Mouse (Mus musculus) right cerebral cortex, postnatal 36 days (tissue): ENCODE measurements around the gene Slc25a4.
"Not testable (repeated sequence)": the region's sequence is repeated elsewhere in the genome, so short reads cannot be mapped to it uniquely, and the experiment has no call there.

Experiments
- DNase-seq, 2 experiments: peaks; one replicate each; pipeline ENCODE4 v3.0.0; 2022; ENCODE audit warnings: low spot score in 2 of 2, mixed read lengths in 1 of 2

Slc25a4 gene

DNA sequence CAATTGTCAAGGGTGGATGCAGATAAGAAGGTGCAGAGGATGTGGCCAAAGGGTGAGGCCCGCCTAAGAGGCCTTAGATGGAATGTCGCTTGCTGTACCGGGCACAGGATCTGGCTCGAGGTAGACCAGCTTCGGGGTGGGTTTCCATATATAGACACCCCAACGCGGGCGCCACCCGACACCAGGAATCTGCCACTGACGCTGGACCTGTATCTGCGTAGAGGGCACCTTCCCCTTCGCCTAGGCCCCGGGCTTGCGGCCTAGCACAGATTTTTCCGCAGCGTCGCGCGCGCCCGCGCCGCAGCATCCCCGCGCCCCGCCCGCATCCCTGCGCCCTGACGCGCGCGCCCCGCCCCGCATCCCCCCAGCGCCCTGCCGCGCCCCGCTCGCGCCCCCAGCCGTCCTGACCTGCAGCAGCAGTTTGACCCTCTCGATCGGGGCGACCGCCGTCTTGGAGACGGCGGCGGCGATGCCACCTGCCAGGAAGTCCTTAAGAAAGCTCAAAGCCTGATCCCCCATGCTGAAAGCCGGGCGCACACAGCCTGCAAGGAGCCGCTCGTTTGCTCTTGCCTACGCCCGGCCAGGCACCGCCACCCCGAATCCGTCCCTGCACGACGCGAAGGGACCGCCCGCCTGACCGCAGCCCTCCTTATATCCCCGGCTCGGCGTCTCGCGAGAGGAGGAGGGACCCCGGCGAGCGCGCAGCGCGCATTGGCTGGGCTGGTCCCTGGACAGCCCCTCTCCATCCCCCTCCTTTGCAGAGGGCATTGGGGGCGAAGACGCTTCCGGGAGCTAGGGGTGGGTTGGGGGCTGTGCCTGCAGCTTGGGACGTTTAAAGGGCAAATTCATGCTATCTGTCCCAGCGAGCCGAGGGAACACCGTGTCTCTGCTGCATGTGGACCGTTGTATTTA is at the start of gene Slc25a4:
Gene Slc25a4, minus strand, starts transcription at position 881 of the 912 bp plus-strand sequence.
- peak; percentile 93 to 94 for DNase-seq

DNA sequence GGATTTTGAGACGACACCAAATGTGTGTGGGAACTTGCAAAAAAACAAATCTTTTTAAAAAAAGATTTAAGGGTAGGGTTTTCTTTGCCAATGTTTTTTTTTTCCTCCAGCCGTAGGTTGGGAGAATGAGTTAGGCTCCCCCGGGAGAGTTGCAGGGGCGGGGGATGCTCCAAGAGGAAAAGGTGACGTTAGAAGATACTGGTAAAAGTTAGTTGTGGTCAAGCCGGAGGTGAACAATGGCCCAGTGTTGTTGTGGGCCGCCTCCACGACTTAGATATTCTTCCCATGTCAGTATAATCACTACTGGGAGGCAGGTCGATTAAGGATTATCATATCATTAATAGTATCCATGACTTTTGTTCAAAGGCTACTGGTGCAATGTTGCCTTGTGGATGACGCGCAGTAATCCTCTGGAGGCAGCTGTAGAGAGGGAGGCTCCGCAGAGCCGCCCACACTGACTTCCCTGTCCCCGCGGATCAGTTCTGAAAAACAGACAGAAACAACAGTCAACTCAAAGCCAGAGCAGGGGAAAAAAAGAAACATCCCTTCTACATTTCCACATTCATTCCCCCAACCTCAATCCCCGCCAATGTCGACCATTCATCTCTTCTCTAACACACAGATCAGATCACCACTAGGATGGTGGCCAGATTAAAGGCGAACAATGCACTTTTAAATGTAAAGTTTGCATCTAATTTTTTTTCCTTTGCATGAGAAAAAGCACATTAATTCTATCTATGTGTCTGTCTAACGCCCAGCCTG is 47.0 kb upstream of the Slc25a4 start:
- DNase-seq, result no peak

DNA sequence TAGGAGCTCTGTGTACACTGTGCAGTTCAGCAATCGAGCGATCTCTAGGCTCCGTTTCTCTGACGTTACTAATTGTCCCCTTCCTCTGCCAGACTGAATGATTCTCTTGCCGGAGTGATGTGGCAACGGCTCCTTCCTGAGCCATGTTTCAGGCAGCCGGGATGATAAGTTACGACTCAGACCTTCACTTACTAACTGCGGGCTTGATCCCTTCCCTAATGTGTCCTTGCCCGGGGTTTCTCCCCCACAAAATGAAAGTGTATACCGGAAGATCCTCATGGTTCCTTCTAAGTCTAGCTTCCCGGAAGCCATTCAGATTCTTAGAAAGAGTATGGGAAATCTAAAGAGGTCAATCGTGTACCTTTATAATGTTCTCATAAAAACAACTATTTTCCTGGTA is 41.4 kb upstream of the Slc25a4 start:
- no peak for DNase-seq

DNA sequence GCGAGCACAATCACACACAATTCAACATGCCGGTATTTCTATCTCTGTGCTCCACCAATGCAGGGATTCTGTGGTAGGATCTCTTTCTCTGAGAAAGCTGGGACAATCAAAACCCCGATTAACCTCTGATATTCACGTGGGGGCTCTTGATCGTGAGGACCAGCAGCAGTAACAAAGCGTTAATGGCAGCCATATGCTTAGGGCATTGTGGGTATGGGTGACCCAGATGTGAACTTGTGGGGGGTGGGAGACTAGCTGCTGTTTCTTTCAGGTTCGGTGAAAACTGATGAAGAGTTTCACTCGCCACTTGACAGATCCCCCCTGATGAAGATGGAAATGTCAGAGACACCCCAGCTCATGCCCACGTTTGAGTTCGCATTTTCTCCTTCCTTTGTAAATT is 40.5 kb upstream of the Slc25a4 start:
- no peak for DNase-seq

DNA sequence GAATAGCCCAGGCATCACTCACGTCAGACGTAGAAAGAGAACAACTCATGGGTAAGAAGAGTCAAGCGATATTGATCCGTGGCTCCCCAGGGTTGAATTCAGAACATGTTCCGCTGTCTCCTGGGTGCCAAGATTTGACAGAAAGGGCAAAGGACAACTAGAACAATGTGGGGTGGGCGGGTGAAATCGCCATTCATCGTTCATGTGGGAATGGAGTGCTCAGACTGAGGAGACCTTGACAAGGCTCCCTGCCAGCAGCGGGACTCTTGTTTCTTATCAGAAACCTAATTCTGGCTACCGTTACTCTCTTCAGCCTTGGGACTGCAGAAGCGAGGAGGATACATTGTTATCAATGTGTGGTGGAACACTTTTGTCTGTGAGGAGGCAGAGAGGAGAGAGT is 35.3 kb upstream of the Slc25a4 start:
- no peak for DNase-seq

- no peak for DNase-seq
These were observed 31.9 kb upstream of the Slc25a4 start for GRCm38 (mm10) chr8:46242946-46243345.

GRCm38 (mm10) chr8:46241568-46242374 is 30.7 kb upstream of the Slc25a4 start:
- peak; percentile 38 to 44 for DNase-seq

GRCm38 (mm10) chr8:46236441-46237223 is 25.5 kb upstream of the Slc25a4 start:
- no peak for DNase-seq

- no peak for DNase-seq
These were observed 23.7 kb upstream of the Slc25a4 start for GRCm38 (mm10) chr8:46234736-46235135.

GRCm38 (mm10) chr8:46232798-46233197 is 21.7 kb upstream of the Slc25a4 start:
- no peak for DNase-seq

DNA sequence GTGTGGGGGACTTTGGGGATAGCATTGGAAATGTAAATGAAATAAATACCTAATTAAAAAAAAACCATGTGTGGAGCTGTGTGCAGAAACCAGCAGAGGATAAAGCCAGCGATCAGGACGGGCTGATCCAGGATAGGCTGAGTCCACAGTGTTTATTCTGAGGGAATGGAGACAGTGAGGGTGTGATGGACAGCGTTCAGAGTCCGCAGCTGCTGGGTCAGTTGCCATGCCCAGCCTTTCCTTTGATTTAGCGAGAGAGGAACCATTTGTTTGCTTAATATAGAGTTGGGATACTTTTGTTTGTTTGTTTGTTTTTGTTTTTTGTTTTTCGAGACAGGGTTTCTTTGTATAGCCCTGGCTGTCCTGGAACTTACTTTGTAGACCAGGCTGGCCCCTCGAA is 20.9 kb upstream of the Slc25a4 start:
- DNase-seq, result not testable (repeated sequence)

DNA sequence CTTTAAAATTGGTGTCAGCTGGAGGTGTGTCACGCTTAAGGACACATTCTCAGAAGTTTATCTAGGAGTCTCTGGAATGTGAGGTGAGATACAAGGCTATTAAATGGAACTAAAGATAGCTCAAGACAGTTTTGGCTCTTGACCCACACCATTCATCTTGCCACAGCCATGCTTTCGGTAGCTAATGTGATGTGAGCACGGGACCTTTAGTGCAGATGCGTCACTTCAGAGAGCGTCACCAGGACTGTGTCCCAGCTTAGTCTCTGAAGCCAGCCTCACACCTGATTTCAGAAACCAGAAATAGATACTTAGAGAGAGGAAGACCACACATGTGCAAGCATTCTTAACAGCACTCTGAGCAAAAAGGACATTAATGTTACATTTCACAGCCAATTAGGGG is 15.5 kb upstream of the Slc25a4 start:
- no peak for DNase-seq

- no peak for DNase-seq
These were observed 14.4 kb upstream of the Slc25a4 start for GRCm38 (mm10) chr8:46225501-46225900.

DNA sequence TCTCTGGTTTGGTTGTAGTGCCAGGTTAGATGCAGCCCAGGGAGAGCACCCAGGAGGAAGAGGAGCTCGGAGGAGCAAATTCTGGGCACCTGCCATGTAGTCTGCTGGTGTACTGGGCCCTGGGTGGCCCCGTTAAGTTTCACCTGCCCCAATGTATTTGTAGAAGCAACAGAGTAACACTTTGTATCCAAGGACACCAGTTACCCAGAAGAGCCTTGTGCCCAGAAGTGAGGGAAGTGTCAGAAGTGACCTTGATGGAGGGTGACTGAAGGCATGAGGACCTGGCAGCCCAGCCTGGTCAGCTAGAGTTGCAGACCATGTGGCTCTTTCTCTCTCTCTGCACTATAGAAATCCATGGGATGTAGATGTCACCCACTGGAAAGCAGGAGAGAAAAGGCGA is 9.5 kb upstream of the Slc25a4 start:
- no peak for DNase-seq

DNA sequence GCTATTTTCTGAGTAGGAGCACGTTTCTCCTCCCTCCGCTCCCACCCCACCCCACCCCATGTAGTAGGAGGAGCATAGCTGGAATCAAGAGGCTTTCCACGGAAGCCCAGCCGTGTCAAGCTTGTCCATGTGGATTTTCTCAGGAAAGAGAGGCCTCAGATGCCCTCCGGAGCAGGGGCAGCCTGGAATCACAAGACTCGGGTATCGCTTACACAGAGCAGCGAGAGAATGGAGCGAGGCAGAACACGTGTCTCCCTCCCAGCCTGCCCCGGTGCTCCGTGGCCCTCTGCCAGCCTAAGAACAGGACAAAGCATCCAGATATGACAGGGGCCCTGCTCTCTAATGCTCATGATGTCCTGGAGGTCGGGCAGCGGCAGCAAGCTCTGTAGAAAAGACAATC is 5.8 kb upstream of the Slc25a4 start:
- DNase-seq, result peak; percentile 25 to 43

DNA sequence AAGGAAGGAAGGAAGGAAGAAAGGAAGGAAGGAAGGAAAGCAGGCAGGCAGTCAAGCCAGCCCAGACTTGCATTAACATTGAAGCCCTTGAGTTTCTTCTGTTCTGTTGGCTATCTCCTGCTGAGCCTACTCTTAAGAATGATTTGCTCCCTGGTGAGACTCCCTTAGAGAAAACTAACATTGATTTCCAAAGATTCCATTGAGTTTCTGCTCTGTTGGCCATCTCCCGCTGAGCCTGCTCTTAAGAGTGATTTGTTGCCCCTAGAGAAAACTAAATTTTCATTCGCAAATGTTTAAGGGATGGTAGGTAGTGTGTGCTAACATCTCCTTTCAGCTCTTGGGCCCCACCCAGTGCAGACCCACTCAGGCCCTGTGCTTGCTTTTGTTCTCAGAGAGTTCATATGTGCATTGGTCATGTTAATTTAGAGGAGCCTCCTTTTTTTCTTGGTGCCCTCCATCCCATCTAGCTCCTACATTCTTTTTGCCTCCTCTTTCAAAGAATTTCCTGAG is 2.9 kb upstream of the Slc25a4 start:
- DNase-seq, result no peak

DNA sequence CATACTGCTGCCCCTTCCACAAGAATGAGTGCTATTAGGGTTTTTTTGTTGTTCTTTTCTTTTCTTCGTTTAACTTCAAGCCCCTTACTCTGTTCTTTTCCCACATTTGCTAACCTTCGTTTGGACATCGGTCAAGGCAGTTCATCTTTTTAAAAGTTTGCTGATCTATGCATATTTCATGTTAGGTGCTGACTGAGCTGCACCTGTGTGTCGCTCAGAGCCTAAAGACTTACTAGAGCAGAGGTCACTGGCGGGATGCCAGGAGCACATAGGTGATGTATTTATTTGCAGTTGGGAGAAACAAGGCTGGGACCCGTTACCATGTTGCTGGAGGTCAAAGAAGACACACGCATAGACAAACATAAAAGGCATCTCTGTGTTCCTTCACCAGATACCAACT is 1.1 kb upstream of the Slc25a4 start:
- no peak for DNase-seq

- no peak for DNase-seq
These were observed 557 bp upstream of the Slc25a4 start for GRCm38 (mm10) chr8:46211611-46212071.

- no peak for DNase-seq
These were observed 2.0 kb downstream of the Slc25a4 start for GRCm38 (mm10) chr8:46209057-46209456.

- peak in 1 of 2 experiments; percentile 46 for DNase-seq
These were observed 2.7 kb downstream of the Slc25a4 start for GRCm38 (mm10) chr8:46208354-46208753.

- DNase-seq, result no peak
These were observed 5.0 kb downstream of the Slc25a4 start for GRCm38 (mm10) chr8:46206107-46206506.
